Mouse (Mus musculus): Measurements from ENCODE around the gene Uck2.
A peak's percentile ranks its signal among the peaks of the same experiment; 100 is the strongest.

The Uck2 gene

GRCm38 (mm10) chr1:167249881-167250280, 35.2 kb downstream of the Uck2 start:
- no peak for DNase-seq

- no peak for DNase-seq
Measured at GRCm38 (mm10) chr1:167249252-167249651, 35.9 kb downstream of the Uck2 start.

DNA sequence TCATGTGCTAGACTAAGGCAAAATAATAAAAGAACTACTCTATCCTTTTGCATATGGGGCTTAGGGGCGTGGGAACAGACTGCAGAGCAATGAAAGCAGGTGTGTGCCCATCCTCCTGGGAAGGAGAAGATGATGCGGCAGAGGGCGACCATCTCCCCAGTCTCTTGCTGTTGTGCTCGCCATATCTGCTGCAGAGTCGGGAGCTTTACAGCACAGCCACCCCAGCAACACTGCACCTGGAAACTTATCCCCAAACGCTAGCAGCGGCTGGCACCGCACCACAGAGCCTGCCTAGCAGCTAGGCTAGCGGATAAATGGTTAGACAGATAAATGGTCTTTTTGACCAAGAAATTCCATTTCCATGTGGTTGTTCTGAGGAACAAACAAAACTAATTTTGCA, 37.2 kb downstream of the Uck2 start:
- DNase-seq = no peak

DNA sequence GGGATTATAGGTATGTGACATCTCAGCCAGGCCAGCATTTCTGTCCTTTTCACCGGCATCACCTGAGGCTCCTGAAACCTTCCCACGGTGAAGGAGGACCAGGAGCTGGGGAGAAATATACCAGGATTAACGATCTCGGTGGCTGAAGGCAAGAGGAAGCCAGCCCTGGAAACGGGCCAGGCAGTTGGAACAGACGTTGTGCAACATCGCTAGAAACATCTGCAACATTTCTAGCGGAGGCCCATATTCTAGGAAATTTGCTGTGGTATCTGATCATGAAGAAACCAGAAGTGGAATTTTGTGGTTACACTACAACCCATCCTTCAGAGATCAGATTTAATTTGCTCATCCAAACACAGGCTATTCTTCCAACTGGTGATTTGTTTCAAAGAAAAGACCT, 38.1 kb downstream of the Uck2 start:
- DNase-seq = peak; percentile 59

DNA sequence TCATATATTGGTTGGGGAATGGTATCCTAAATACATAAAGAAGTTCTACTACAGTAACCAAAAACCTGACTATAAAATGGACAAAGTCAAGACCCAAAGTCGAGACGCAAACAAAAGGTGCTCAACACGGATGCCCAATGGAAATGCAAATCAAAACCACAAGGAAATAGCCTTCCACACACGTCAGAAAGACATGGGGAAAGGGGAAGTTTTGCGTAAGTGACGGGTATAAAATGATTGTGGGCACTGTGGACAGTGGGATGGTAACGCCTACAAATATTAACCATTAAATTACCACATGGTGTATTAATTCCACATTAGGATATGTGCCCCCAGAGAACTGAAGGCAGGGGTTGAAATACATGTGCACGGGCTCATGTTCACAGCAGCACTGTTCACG, 38.8 kb downstream of the Uck2 start:
- no peak for DNase-seq

- DNase-seq = peak; percentile 36
Measured at GRCm38 (mm10) chr1:167245180-167245641, 39.9 kb downstream of the Uck2 start.

DNA sequence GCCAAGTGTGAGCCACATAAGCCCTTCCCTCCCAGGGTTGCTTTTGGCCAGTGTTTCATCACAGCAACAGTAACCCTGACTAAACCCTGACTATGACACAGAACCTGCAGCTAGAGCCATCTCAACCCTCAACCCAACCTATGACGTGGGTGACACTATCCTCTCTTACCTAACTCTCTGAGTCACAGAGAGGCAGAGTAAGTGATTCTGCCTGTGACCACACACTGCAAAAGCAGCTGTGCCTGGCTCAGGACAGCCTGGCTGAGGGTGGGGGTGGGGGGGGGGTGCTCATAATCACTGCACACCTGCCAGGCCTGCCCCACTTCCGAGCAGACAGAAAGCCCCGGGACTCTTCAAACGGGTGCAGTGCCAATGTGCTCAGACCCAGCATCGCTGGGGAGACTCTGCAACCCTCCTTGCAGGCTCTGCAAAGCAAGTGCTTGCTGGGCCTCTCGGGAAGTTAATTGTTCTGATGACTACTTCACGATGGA, 42.9 kb downstream of the Uck2 start:
- no peak for DNase-seq

DNA sequence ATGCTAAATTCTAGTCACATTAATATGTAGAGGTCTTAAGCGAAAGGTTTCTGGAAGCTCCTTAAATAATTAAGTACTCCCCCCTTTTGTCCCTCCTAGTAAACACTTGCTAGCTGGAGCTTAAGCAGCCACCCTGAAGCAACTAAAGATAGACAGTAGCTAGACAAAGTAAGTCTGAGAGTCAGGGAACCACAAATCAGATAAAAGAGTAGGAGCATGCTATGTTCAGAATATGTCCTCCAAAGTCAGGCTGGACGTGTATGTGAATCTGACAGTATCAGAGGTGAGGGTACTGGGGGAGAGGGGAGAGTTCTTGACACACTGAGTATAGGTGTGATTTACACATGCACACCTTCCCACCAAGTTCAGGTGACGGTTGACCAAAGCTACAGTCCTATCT, 43.6 kb downstream of the Uck2 start:
- no peak for DNase-seq

DNA sequence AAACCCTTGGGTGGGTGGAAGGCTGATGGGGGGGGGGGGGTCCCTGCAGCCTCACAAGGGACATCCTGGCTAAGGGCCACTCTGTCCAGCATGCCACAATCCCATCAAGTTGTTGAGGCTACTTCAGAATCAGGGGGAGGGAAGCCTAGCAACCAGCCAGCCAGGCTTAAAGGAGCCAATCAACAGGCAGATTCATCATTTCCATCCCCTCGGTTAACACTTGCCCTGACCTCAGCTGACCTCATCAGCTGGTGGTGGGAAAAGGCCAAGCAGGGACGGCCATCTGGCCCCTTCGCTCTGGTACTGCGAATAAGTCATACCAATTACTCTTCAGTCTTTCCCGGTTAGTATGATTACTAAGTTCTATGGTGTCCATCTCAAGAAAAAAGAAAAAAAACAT, 44.8 kb downstream of the Uck2 start:
- no peak for DNase-seq

DNA sequence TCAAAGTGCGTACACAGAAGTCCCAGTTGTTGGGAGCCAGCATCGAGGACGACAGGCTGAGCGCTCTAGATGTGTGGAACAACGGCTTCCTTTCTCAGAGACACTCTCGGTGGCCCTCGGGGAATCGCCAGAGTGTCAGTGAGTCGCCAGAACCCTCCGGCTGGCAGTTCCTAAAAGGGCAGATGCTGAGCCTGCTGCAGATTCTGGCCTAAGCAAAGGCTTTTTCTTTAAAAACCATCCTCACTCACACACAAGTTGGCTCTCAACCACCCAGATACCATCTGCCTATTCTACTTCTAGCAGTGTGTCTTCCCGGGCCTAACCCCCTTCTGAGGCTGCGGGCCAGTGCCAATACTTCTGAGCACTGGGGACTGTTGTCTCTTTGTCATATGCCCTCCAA, 45.2 kb downstream of the Uck2 start:
- no peak for DNase-seq

GRCm38 (mm10) chr1:167237798-167238197, 47.3 kb downstream of the Uck2 start:
- DNase-seq = no peak

GRCm38 (mm10) chr1:167236790-167237189, 48.3 kb downstream of the Uck2 start:
- no peak for DNase-seq

DNA sequence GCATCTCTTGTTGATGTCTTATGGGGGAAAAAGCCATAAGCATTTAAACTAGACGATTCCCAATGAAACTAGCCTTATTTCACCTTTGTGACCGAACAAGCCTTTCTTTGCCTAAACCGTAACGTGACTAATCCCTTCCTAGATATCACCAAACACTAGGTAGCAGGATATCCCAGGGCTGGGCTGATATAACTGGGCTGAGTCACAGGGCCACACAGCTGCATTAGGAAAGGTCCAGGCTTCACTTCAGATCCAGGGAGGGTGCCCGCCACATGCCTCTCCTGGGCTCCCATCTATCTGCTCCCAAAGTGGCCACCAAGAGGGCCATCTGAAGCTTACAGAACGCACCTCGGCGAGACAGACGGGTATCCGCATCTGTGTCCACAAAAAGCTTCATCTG, 50.8 kb downstream of the Uck2 start:
- DNase-seq = no peak

GRCm38 (mm10) chr1:167232918-167233317, 52.2 kb downstream of the Uck2 start:
- no peak for DNase-seq

- no peak for DNase-seq
Measured at GRCm38 (mm10) chr1:167231612-167232283, 53.4 kb downstream of the Uck2 start.

- no peak for DNase-seq
Measured at GRCm38 (mm10) chr1:167230930-167231611, 54.0 kb downstream of the Uck2 start.

DNA sequence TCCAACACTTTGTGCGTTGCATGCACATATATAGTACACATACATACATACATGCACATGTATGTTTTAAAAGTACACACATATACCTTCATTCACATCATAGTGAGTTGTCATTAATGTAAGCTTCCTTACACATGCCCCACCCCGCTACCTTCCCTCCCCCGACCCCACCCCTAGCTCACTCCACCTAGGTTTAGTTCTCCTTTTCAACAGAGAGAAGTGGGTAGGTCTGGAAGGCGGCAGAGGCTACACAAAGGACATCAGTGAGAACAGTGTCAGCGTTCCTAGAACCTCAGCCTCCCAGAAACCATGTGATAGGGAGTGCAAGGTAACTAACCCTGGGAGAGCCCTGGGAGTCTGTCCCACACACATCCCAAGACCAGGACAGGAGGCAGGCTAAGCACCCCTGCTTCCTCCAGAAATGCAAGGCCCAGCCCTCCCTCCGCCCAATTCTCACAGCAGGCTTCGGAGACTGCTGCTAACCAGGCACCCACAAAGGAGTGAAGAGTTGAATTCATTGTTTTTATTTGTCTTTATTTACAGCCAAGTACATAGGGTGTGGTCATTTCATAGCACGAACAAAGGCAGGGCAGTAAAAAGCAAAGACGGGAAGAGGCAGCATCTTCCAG, 62.6 kb downstream of the Uck2 start:
- no peak for DNase-seq

DNA sequence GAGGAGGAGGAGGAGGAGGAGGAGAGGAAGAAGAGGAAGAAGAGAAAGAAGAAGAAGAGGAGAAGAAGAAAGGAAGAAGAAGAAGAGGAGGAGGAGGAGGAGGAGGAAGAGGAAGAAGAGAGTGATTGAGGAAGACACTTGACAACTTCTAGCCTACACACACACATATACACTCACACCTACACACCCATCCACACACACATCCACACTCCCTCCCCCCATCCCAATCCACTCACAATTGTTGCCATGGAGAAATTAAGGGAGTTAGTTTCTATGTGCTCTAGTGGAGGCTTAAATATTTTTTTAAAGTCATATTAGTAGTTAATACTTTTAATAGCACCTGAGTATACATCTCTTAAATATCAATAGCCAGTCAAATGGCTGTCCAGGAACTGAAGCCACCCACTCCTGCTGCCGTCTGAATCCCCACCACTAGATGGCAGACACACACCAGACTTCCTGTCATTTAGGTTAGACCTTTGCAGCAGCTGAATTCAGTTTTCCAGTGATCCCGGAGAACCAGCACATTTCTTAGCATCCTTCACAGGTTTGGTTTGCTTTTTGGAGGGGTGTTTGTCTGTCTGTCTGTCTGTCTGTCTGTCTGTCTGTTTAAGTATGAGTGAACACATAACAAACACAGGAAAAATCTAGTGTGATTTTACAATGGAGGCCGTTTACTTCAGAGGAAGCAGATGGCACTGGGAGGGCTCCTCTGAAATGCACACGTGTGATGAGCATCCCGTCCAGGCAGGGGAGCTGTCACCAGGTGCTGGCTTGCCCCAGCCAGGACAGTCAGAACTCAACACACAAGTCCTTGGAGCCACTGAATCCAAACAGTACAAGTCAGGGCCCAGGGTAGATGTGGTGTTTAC, 64.6 kb downstream of the Uck2 start:
- peak; percentile 87 for DNase-seq

DNA sequence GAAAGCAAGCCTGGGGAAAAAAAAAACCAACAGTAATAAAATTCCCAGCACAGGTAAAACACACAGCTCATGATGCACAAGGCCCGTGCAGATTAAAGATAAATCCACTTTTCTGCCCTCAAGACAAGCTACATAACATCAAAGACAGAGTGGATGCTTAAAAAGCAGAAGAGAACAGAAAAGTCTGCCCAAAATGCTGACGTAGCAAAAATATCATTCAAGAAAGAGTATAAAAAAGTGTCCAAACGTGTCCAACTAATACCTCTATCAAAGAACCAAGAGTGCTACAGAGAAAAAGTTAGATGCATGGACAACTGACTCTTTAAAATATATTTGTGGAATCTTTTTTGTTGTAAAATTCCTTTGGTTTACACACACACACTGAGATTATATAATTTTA, 69.7 kb downstream of the Uck2 start:
- no peak for DNase-seq

GRCm38 (mm10) chr1:167212710-167213109, 72.4 kb downstream of the Uck2 start:
- no peak for DNase-seq

DNA sequence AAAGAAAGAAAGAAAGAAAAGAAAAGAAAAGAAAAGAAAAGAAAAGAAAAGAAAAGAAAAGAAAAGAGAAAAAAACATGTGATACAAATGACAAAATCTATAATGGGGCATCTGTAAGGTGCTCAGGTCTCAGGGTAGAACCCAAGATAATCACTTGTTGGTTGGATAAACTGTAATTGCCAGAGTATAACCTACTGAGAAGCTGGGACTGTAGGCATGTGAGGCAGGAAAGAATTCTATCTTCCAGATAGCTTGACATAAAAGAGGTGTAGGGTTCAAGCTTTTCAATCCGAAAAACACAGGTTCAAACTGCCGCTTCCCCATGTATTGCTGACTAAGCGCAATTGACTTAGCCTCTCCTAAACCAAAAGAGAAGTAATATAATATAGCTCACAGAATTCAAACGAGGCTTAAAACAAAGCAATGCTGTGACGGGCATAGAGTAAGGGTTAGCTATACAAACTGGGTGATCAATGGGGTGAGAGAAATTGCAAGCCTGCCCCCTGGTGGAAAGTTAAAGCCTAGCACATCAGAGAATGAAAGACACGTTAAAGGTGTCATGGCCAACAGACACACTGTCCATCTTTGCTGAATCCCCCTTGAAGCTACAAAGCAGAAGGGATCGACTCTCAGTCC, 73.0 kb downstream of the Uck2 start:
- peak; percentile 37 for DNase-seq

GRCm38 (mm10) chr1:167208816-167209215, 76.3 kb downstream of the Uck2 start:
- DNase-seq = no peak

Measured in kidney, adult 18-20 months (tissue).